Mouse (Mus musculus) myocyte (in vitro differentiated cells): ENCODE data around the gene Ces1c.

Source experiments
- CEBPB ChIP-seq: IDR thresholded peaks from 2 replicates; pipeline ENCODE4 v1.6.1; 2011; ENCODE audit warnings: mild to moderate bottlenecking, moderate library complexity; ENCODE audit not compliant: poor library complexity, insufficient read depth, severe bottlenecking
- MAX ChIP-seq: IDR thresholded peaks from one replicate; pipeline ENCODE4 v1.6.1; 2011; ENCODE audit warnings: low read depth, mild to moderate bottlenecking, control low read depth
- MYOD1 ChIP-seq, 3 experiments: IDR thresholded peaks; one replicate each; pipeline ENCODE4 v1.6.1; 2011; ENCODE audit warnings: control low read depth in 2 of 3, low read depth in 2 of 3, mild to moderate bottlenecking in 2 of 3, moderate library complexity in 1 of 3; ENCODE audit not compliant: insufficient read length in 2 of 3, control insufficient read depth in 1 of 3
- POLR2A ChIP-seq: IDR thresholded peaks from one replicate; pipeline ENCODE4 v1.6.1; 2011; ENCODE audit warnings: low read depth, mild to moderate bottlenecking, control low read depth, moderate library complexity; ENCODE audit not compliant: insufficient read length
- USF1 ChIP-seq: IDR thresholded peaks from one replicate; pipeline ENCODE4 v1.6.1; 2011; ENCODE audit warnings: low read depth, mild to moderate bottlenecking, control low read depth, moderate library complexity

DNA sequence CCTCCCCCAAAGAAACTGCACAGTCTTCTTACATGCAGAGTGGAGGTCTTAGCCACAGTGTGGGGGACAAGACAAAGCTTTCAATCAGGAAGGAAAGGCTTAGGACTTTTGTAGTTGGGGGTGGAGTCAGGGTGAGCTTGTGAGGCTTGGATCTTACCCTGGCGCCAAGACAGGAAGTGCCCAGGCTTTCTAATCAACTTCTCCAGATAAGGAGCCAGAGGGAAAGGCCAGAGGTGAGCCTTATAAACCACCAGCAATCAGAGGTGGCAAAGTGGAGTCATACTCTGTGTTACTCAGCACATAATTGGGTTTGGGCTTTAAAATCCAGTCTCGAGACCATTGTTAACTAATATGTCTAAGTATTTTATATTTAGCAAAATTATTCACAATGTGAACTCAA is 75.8 kb downstream of the Ces1c start:
- TF ChIP-seq MAX (no peak), POLR2A (no peak), CEBPB (no peak), USF1 (no peak), MYOD1 (IDR thresholded peaks at IDR 0.05; ENCODE audit: control insufficient read depth in 1 of 3, insufficient read length in 2 of 3, low read depth in 2 of 3) (no peak)
